Mouse (Mus musculus): ENCODE data around the gene Gpr135. TPM values are rescaled to one million over a fixed set of nuclear protein-coding genes. Genes with fewer than 3 reads are reported as not detected.

Gpr135 gene
- total and polyA plus RNA-seq, 3 experiments: not detected

DNA sequence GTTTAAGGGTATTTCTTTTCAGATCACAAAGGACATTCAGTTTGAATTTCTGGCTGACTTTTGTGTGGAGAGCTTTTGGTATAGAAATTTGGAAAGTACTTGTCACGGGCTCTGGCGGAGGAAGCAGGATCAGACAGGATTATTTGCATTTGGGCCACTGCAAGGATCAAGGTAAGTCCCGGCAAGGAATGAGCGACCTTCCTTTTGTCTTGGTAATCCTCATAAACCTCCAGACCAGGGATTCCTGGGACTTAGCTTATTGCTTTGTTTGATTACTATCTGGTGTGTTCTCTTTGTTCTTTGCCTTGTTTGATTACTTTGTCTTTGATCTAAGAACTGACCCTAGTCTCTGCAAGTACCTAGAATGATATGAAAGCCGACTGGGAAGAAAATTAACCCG, 17.1 kb downstream of the Gpr135 start (continued):
- TF ChIP-seq MEF2A (IDR thresholded peaks at IDR 0.05; ENCODE audit: borderline replicate concordance, low read depth, low read length): no peak
- TF ChIP-seq ZKSCAN1 (IDR thresholded peaks at IDR 0.05; ENCODE audit: borderline replicate concordance, low read depth, low read length): no peak
- TF ChIP-seq HCFC1 (IDR thresholded peaks at IDR 0.05; ENCODE audit: low read depth, low read length): no peak

DNA sequence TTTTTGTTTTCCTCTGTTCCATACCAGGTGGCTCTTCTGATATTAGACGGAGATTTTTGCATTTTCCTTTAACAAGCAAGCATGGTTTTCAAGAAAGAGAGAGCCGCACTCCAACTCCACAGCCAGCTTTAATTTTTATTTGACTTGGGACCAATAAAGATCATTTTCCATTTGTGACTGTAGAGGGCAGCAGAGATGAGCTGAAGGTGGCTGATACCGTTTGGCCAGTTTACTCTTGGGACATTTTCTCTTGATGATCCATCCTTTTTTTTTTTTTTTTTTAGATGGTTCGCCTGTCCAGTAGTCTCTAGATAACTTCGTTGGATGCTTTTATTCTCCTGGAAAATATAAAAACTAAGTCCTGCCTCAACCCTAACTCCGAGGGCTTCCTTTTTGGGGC, 17.6 kb downstream of the Gpr135 start:
- H3K27ac ChIP-seq (ENCODE audit: insufficient read depth, low read depth): no peak overlapping the region
- dilution Hi-C loops (cut with MboI; ENCODE audit: extremely low pct_ligation_motif_present, extremely low pct_unique_long_range_greater_than_20kb, low sequenced_read_pairs) (no loop called here), in situ Hi-C loops (cut with MboI; ENCODE audit: low pct_ligation_motif_present, low pct_unique_long_range_greater_than_20kb, low sequenced_read_pairs) (no loop called here)
- no peak overlapping the region for H3K4me3 ChIP-seq (replicated peaks in 1 of 3; ENCODE audit: low read depth in 2 of 3, low read length in 2 of 3, poor library complexity in 1 of 3)
- H3K9me3 ChIP-seq (replicated peaks; ENCODE audit: low read length): peaks cover 8% of the 10 kb centered on the region
- H3K9ac ChIP-seq (ENCODE audit: insufficient read depth, low read depth): no peak overlapping the region
- H3K4me1 ChIP-seq (ENCODE audit: control insufficient read depth in 1 of 2, insufficient read depth in 2 of 2): peaks cover 0 to under 1% of the 10 kb centered on the region in 2 experiments; a peak in 2 of 4 replicates
- DNase-seq (ENCODE audit: extremely low read depth): peak; percentile 41
- H3K27me3 ChIP-seq (replicated peaks): no peaks in the 10 kb centered on the region
- H3K79me2 ChIP-seq (replicated peaks; ENCODE audit: control insufficient read depth, extremely low read depth, insufficient read depth, poor library complexity, severe bottlenecking): no peaks in the 10 kb centered on the region
- H3K36me3 ChIP-seq (replicated peaks in 1 of 2; ENCODE audit: control insufficient read depth in 1 of 2, insufficient read depth in 1 of 2, low read length in 1 of 2): no peaks in the 10 kb centered on the region
- TF ChIP-seq ZKSCAN1 (IDR thresholded peaks at IDR 0.05; ENCODE audit: borderline replicate concordance, low read depth, low read length) (no peak), CHD2 (IDR thresholded peaks at IDR 0.05; ENCODE audit: low read length) (no peak), NELFE (IDR thresholded peaks at IDR 0.05; ENCODE audit: low read depth, low read length) (no peak), MXI1 (IDR thresholded peaks at IDR 0.05; ENCODE audit: low read depth, low read length) (no peak), TCF12 (IDR thresholded peaks at IDR 0.05; ENCODE audit: low read depth, low read length) (no peak), EP300 (IDR thresholded peaks at IDR 0.05; ENCODE audit: low read length) (no peak), ETS1 (conservative IDR thresholded peaks at IDR 0.05; ENCODE audit: low read depth, low read length) (no peak), E2F4 (IDR thresholded peaks at IDR 0.05; ENCODE audit: insufficient replicate concordance, low read depth, low read length) (no peak), ZMIZ1 (IDR thresholded peaks at IDR 0.05; ENCODE audit: low read depth, low read length) (no peak), HCFC1 (IDR thresholded peaks at IDR 0.05; ENCODE audit: low read depth, low read length) (no peak), POLR2A (IDR thresholded peaks at IDR 0.05; ENCODE audit: low read depth, low read length) (no peak), MEF2A (IDR thresholded peaks at IDR 0.05; ENCODE audit: borderline replicate concordance, low read depth, low read length) (no peak), UBTF (IDR thresholded peaks at IDR 0.05; ENCODE audit: low read depth, low read length) (no peak), RCOR1 (conservative IDR thresholded peaks at IDR 0.05; ENCODE audit: low read depth, low read length) (no peak), CHD1 (IDR thresholded peaks at IDR 0.05; ENCODE audit: low read depth, low read length) (no peak), USF2 (conservative IDR thresholded peaks at IDR 0.05; ENCODE audit: low read depth, low read length) (no peak), GABPA (IDR thresholded peaks at IDR 0.05; ENCODE audit: insufficient replicate concordance, low read depth, low read length) (no peak), JUND (conservative IDR thresholded peaks at IDR 0.05; ENCODE audit: low read depth, low read length) (no peak), RAD21 (IDR thresholded peaks at IDR 0.05; ENCODE audit: low read depth, low read length) (peak; percentile 56), SIN3A (IDR thresholded peaks at IDR 0.05; ENCODE audit: low read length) (no peak), KAT2A (IDR thresholded peaks at IDR 0.05; ENCODE audit: insufficient replicate concordance, low read length) (no peak), ZNF384 (IDR thresholded peaks at IDR 0.05; ENCODE audit: low read depth, low read length) (peak; percentile 67), SMC3 (IDR thresholded peaks at IDR 0.05; ENCODE audit: low read depth, low read length) (peak; percentile 20), POLR2AphosphoS2 (IDR thresholded peaks at IDR 0.05; ENCODE audit: low read depth, low read length) (no peak), MAZ (IDR thresholded peaks at IDR 0.05; ENCODE audit: low read depth, low read length) (no peak), USF1 (IDR thresholded peaks at IDR 0.05; ENCODE audit: low read depth, low read length) (no peak), CTCF (conservative IDR thresholded peaks at IDR 0.05 in 1 of 2, IDR thresholded peaks at IDR 0.05 in 1 of 2; ENCODE audit: low read depth in 2 of 2, low read length in 2 of 2) (peak; percentile 37 to 67; a peak in 3 of 4 replicates), NRF1 (IDR thresholded peaks at IDR 0.05; ENCODE audit: low read depth, low read length) (no peak), IRF4 (IDR thresholded peaks at IDR 0.05; ENCODE audit: low read depth, low read length) (no peak), MAX (IDR thresholded peaks at IDR 0.05; ENCODE audit: low read length) (no peak), JUN (IDR thresholded peaks at IDR 0.05; ENCODE audit: insufficient read depth, low read depth, low read length) (no peak), ELF1 (IDR thresholded peaks at IDR 0.05; ENCODE audit: low read depth, low read length) (no peak), PAX5 (IDR thresholded peaks at IDR 0.05; ENCODE audit: low read length) (no peak), ZC3H11A (IDR thresholded peaks at IDR 0.05; ENCODE audit: low read depth, low read length) (no peak)
- H3K4me2 ChIP-seq (ENCODE audit: insufficient read depth, low read depth, poor library complexity, severe bottlenecking): no peak overlapping the region

Data from CH12.LX (cell line).